Mouse (Mus musculus): ENCODE data around the gene Foxp2. TPM values are rescaled to one million over a fixed set of nuclear protein-coding genes. Genes with fewer than 3 reads are reported as not detected.

Foxp2 gene
- total RNA-seq (2022), result 1 to 10 TPM; 4.3 to 7.3 (median 6.8) TPM

DNA sequence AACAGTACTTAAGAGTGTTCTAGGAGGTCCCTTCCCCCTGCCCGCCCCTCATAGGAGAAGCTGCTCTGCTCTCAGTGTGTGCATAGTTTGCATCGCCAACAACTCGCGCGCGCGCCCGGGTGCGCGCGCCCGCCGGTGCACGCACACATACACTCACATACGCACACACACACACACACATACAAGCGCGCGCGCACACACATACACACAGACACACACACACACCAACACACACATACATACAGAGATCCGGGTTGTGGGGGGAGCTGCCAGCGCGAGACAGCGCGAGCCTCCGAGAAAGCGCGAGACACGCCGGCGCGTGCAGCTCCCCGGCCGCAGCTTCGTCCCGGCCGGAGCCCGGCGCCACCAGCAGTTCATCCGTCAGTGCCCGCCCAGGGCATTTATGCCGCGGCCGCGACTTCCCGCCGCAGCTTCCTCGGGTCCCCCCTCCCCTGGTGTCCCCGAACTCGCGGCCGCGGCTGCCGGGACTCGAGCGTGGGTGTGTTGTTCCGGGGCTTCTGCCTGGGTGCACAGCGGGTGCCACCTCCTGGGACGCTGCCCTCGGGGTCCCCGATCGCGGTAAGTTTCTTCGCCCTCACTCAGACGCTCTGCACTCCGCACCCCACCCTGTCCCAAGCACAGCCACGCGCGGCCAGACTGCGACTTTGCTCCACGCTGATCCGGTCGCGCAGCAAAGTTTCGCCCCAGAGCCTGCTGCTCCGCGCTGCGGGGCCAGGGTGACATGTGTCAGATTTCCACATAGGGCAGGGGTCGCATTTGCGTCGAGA, at the start of gene Foxp2:
Foxp2 (plus strand) TSS at position 167 of the 788 bp plus-strand sequence.
- DNase-seq, result peak; percentile 10

DNA sequence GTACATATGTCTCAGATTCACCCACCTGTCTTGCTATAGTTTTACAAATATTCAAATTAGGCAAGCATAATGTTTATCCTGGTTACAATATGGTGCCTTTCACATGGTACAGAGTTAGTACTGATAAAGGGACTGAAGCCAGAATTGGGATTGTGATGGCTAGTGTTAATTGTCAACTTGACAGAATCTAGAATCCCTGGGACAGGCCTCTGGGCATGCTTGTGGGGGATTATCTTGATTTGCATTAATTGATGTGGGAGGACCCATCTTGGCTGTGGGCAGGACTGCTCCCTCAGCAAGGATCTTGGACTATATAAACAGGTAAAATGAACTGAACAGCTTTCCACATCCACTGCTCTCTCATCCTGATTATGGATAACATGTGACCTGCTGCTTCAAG, 15.9 kb upstream of the Foxp2 start:
- DNase-seq, result no peak

DNA sequence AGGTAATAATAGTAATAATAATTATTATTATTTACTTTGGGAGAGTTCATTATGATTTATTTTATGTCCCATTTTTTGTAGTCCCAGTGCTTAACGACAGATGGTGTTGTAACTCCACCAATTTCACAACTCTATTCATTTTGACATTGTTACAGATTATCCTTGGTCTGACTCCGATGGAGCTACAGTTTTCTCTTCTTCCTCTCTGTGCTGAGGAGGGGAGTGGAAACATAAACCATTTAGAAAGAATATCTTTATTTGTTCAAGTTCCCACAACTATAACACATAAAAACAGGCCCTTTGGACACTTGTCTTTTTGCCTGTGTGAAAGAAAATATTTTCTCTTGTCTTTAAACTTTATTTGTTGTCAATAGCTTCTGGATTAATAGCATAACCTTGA, 4.1 kb upstream of the Foxp2 start:
- no peak for DNase-seq

DNA sequence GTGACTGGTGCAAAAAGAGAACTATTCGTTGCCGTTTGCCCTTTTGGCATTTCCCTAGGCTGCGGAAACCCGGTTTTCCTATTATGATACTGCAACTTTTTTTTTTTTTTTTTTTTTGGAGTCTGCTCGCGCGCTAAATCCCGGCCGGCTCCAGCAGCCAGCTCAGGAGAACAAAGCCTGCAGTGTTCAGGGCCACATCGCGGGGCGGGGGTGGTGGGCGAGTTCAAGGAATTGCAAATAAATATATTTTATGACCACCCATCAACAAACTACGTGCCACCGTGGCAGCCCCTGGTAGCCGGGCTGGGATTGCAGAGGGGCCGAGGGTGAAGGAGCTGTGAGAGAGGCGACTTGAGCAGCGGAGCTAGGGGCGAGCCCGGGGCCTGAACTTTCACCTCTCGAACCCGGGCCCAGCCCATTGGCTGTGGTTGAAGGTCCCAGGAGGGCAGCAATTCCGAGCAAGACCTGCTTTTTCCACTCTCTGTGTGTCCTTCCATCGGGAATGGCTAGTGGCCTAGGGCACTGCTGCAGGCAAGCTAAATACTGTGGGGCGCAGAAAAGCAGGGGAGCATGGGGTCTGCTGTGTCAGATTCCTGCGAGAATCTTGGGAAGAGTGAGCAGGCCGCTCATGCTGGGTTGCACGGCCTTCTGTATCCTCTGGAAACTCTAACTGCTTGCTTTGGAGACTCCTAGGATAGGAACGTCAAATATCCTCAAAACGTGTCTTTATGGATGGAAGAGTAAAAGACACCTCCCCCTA, 2.9 kb upstream of the Foxp2 start:
- no peak for DNase-seq

DNA sequence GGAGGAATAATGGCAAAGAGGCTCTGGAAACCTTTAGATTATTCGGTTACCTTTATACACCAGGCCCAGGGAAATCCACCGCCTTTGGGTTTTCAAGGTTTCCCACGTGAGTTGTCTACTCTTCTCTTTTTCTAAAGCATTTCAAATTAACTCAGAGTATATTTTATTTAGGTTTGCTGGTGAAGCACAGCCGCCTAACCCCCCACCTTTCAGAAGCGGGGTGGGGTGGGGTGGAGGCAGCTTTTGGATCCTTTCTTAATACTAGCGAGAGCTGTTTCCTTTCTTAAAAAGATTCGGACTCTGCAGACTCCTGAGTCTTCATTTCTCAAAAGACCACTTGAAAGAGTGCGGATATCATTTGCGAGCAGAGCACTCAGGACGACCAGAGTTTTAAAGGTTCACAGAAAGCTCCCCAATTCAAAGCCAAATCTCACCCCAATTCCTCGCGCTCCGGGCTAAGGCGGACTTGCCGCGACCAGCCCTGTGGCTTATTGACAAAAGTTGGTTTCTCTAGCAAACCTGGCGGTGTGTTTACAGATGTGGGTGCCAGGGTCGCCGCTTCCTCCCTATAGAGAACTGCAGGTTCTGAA, 2.0 kb upstream of the Foxp2 start:
- DNase-seq, result no peak

DNA sequence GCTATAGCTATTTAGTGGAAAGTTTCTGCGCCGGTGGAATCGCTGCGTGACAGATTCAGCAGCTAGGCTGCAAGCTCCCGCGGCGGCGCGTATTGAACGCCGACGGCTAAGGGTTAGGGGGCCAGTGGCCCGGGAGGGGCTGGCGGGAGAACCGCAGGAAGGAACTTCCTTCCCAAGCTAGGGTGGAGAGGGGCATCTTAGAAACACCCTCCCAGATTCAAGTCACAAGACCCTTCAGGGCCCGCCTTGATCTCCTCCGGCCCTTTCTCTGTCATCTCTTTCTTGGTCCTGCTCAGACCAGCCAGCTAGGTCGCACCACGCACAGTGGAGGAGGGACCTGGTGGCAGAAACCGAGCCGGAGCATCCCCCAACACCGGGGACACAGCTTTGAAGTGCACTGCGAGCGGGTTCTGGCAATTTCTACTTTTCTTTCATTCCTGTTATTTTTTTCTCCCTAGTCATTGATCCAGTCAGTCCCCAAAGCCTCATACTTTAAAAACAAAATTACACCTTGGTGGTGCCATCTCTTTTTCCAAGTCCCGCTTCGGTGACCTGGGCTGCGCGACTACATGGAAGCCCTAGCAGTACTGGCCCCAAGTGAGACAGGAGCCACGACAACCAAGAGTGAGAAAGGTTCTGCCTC, 1.1 kb upstream of the Foxp2 start:
- DNase-seq, result no peak

DNA sequence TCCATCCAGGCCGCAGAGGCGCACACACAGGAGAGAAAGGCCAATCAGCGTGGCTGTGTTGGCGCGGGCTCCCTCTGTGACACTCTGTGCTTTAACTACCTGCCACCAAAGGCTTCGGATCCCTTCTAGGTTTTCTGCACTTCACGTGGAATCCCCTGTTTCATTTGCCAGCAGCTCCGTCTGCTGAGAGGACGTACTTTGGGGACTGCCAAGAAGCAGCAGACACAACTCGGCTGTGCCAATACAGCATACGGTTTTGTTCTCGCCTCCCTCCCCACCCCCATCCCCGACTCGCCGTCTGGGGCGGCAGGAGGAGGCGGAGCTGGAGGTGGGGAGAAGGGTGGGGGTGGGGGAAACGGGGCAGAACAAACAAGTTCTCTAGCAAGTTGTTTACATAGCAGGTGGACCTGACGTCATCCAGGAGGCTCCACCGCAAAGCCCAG, 549 bp upstream of the Foxp2 start:
- peak; percentile 24 for DNase-seq

DNA sequence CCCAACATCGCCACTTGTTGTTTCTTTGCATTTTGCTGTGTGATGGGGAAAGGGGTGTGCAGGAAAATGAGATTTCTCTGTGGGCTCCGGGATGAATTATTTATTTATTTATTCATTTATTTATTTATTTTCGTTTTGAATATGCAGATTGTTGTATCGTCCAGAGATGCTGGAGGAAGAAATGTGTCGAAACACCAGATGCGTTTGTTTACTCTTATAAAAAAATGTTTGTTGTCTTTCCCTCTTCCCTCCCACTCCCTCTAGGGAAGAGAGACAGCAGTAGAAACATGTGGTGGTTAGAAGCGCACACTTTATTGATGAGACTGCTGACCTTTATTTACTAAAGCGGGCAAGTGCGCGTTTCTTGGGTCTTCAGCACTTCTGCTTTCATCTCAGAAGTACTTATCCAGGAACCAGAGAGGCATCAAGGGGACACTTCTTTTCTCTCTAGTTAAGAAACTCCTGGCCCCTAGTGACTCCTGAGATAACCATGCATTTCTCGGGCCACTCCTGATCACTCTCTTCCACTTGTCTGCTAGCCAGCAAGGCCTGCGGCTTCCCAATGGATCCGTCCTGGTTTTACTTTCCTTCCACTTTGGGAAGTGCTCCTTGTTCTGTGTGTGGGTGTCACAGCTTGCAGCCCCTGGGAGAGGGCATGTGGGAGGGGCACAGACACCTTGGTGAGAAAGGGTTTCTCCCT, 972 bp downstream of the Foxp2 start:
- DNase-seq, result no peak

DNA sequence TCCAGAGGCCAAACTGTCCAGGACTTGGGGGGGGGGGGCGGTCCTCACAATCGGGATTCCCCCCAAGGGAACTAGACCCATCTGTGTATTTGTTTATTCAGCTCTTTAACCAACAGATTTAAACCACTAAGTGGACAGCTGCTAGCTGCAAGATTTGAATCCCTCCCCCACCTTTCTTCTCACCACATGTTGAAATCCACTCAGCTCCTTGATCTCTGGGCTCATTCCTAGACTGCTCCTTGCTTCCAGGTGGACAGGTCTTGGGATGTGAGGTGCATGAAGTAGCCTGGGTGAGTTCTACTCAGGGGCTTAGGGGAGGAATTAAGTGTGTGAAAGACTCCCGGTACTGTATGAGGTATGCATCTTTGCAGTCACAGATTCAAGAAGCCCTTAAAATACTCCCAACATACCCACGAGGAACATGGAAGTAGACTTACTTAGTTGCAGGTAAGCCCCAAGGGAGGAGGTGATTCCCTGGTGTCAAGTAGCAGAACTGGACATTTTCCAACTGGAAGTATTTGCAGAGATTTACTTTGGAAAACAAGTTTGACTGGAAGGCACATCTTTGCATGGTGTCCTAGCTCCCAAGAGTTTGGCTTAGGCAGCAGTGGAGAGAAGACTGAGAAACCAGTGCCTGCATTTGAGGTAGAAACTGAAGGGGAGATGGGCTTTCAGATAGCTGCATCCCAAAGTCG, 2.3 kb downstream of the Foxp2 start:
- DNase-seq, result no peak

DNA sequence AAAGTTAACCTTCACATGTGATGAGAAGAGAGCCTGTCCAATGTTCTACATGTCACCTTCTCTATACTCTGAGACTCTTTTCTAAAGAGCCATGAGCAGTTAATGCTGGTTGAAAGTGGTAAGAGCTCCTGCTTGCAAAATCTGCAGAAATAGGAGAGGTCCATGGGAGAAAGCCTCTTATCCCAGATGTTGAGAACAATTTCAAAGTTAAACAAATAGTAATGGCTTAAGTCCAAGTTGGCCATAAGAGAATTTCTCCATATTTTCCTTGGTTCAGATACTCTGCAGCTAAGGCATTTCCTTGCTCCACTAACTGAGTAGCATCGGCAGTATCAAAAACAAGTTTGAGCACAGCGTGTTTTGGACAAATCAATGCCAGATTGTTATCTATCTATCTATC, 13.9 kb downstream of the Foxp2 start:
- no peak for DNase-seq

DNA sequence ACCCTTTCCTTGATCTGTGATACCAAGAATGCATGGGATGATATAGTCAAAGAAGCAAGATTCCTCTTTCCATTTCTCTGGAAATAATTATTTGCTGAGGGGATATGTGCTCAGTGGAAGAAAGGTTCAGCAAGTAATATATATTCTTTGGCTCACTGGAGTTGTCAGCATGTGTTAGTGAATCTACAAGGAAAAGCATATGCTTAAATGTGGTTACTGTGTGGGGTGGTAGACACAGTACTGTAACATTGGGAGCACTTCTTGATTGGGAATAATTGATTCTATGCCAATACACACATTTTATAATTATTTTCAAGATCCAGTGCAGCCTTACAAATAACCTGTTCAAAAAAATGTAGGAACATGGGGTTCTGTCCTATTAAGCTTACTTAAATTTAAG, 21.6 kb downstream of the Foxp2 start:
- DNase-seq, result no peak

DNA sequence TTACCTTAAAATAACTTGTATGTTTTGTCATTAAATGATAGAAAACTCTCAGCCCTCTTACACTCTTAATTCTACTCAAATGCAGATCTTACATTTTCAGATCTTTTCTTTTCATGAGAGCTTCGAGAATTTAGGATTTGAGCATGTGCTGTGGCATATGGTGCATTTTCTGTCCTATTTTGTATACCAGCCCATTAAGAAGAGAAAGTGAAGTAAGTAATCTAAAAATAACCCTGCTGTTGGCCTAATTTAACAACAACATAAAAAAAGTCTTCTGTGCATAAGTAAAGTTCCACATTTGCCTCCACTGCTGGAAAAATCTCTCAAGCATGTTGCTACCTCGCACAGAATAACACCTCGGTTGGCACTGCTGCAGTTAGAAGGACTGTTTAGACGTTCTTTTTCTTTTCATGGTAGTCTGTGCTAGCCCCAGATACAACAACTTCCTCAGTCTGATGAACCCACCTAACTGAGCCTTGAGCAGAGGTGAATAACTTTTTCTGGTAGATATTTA, 23.9 kb downstream of the Foxp2 start:
- DNase-seq, result no peak

DNA sequence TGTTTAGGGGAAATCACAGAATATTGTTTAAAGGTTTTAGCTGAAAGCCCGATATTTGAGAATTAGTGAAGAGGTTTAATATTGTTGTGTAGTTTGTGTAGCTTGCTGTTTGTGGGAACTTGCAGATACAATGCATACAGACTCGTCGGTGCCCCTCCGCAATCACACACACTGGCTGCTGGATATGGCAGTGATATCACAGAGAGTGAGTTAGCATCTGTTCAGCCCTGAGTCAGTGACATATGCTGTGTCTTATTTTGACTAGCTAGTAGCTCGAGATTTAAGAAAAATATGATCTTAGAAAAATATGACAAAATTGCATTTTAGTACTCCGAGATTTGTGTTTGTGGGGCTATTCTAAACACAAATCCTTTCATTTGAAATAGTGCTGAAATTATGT, 49.9 kb downstream of the Foxp2 start:
- DNase-seq, result no peak

DNA sequence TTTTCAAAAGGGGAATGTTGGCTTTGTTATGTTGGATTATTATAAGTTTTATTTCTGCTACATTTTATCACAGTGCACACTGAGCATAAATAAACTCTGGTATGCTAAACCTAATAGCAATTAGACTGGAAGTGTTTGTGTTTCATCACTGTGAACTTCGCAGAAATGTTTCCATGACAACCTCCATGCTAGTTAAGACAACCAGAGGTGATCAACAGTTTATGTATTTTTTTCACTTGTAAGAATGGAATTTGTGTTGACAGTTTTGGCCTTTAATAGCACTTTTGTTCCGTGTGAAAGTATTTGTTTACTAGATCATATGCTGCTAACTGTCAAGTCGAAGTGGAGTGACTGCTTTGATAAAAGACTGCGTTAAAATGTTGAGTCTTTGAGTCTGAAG, 51.6 kb downstream of the Foxp2 start:
- DNase-seq, result no peak

DNA sequence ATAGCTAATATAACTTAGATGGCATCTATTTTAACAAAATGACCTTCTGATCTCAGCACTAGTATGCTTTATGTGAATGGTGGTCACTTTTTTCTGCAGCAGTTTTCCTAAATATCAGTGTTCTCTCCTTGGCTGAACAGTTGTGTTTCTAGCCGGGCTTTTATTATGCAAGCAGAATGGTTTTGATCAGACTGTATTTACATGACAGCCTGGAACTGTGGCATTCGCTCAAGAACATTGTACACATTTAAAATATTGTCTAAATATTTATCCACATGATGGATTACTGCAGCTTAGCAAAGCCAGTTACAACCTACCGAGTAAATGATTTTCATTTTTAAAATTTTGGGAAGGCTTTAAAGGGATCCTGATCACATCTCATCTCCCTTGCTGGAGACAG, 75.9 kb downstream of the Foxp2 start:
- DNase-seq, result no peak

DNA sequence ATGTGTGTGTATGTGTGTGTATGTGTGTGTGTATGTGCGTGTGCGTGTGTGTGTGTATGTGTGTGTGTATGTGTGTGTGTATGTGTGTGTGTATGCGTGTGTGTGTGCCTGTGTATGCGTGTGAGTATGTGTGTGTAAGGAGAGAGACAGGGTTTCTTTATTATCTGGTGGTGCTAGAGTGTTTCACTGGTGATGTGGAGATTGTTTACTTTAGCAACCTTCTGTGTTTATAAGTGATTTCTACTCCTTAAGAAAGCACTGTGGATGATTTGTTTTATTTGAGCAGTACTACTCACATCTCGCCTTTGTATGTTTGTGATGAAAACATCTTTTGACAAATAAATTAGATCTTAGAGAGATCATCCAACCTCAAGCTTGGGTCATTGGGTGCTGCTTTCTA, 77.1 kb downstream of the Foxp2 start:
- DNase-seq, result no peak

DNA sequence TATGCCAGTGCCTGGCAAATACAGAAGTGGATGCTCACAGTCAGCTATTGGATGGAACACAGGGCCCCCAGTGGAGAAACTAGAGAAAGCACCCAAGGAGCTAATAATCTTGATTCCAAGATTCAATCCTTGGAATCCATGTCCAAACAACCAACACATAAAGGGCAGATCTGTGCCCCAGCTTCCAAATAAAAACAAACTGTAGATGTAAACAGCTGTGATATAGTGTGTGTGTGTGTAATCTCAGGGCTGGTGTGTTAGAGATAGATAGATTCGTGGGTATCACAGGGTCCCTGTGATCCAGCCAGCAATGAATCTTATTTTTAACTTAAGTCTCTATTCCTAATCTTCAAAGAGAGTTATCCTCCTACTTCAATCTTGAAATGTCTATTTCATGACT, 107.0 kb downstream of the Foxp2 start:
- DNase-seq, result no peak

DNA sequence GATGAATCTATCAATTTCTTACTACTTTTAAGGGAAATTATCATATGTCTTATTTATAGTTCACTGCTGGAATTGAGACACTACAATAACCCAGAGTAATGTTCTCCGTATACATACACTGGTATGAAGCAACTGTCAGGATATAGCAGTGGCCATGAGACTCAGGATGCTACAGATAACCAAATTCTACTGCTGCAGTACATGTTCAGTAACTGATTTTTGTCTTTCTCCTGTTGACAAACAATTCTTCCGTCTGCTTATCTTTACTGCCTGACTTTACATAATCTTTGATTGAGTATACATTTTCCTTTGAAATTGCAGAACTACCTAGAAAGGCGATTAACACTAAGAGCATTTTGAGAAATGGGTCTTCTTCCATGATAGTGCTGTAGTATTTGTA, 127.3 kb downstream of the Foxp2 start:
- DNase-seq, result no peak

DNA sequence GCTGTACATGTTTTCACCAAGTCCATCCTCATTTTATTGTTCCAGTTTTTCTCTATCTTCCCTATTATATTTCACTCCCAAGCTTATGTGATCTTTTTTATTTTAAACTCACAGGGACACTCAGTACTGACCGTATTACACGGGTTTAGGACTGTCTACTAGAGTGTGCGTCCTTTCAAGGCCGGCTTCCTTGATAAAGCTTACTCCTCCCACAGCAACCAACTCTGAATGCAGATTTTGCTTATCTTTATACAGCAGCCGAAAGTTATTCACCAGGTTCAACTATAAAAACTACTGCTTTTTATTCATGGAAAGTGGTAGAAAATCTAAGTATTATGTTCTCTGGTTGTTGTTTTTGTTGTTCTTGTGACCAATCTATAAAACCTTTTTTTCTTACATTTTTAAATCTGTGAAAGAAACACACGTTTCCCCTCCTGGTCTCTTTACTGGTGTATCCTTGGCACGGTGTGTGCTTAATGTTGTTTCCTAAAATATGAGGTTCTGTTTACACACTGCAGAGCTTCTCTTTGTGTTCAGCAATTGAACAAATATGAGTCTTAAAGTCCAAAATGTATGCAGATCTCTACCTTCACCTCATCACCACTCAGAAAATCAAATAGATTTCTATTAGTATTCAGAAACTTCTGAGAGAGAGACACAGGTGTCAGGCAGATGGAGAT, 128.4 kb downstream of the Foxp2 start:
- DNase-seq, result no peak

DNA sequence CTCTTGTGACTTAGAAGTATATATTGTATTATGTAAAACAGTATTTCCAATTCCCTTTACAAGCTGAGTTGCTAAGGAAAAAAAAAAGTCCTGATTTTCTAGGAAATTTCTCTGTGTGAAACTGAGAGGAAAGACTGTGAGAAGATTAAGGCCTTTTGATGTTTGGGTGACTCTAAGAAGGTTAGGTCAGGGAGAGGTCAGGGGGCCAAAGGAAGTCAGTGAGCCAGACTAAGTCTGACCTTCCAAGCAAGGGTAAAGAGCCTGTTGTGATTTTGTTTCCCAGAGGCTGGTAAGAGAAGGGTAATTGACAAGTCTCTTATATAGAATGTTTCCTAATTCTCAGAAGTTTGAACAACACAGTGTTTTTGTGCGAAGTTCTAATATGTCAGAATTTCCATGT, 162.1 kb downstream of the Foxp2 start:
- DNase-seq, result no peak

DNA sequence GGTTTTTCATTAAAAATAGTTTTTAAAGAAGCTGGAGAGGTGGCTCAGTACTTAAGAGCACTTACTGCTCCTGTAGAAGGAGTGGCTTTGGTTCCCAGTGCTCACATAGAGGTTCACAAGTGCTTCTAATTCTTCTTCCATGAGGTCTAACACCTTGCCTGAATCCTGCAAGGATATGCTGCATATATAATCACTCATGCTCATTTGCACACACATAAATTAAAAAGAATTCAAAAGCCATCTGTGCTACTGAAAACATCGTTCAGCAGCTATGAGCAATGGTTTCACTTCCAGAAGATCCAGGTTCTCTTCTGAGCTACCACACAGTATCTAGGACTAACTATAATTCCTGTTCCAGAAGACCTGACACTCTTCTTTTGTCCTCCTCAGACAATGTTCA, 200.4 kb downstream of the Foxp2 start:
- DNase-seq, result no peak

All from adrenal gland, adult 8-10 months (tissue).